Mouse (Mus musculus) small intestine, adult 2 months (tissue): Measurements from ENCODE around the gene Pus3.

Experiments
- CTCF ChIP-seq: fragments of 200-500 bp; IDR thresholded peaks from 2 replicates; pipeline ENCODE4 v1.5.1; 2012; ENCODE audit warnings: low read depth, mild to moderate bottlenecking, control low read depth, inconsistent platforms, low read length, moderate library complexity, mixed read lengths; ENCODE audit not compliant: insufficient replicate concordance, insufficient read length; ENCODE audit errors: extremely low read depth
- POLR2A ChIP-seq: fragments of 200-500 bp; IDR thresholded peaks from 2 replicates; pipeline ENCODE4 v1.6.1; 2012; ENCODE audit warnings: low read depth, mild to moderate bottlenecking, control low read depth, inconsistent platforms, low read length, moderate library complexity

GRCm38 (mm10) chr9:35558257-35559008 lies at the start of gene Pus3, which contains the start of gene Ddx25:
- TF ChIP-seq CTCF (no peak), POLR2A (no peak)
